Mouse (Mus musculus) kidney, postnatal 0 days (tissue): ENCODE measurements around the gene Elmo1. TPM values are rescaled to one million over a fixed set of nuclear protein-coding genes. Genes with fewer than 3 reads are reported as not detected.
A peak's percentile ranks its signal among the peaks of the same experiment; 100 is the strongest.

Source experiments
- ATAC-seq: fragments of 200-750 bp; cut with Nextera tagmentation; replicated peaks from 2 replicates; pipeline ENCODE4 v1.8.0; 2017; ENCODE audit warnings: low read depth, moderate number of reproducible peaks, moderate TSS enrichment, moderate library complexity; ENCODE audit not compliant: low FRiP score
- DNase-seq: peaks from one replicate; pipeline ENCODE4 v3.0.0-alpha.2; 2016; ENCODE audit warnings: low spot score
- H3K27ac ChIP-seq: fragments of 300-500 bp; sonication (generic); 2 replicates; pipeline ENCODE4 v1.5.1; 2014; ENCODE audit warnings: mild to moderate bottlenecking
- H3K27me3 ChIP-seq: fragments of 300-500 bp; sonication (generic); 2 replicates; pipeline ENCODE4 v1.6.1; 2014; ENCODE audit warnings: low read length, mixed read lengths; ENCODE audit not compliant: insufficient read depth
- H3K36me3 ChIP-seq: fragments of 300-500 bp; sonication (generic); 2 replicates; pipeline ENCODE4 v1.6.1; 2014; ENCODE audit warnings: low read length, mixed read lengths; ENCODE audit not compliant: insufficient read depth
- H3K4me1 ChIP-seq: fragments of 300-500 bp; sonication (generic); replicated peaks from 2 replicates; pipeline ENCODE4 v1.6.1; 2014; ENCODE audit warnings: antibody characterized with exemption, low read length, mixed read lengths; ENCODE audit not compliant: insufficient read depth
- H3K4me2 ChIP-seq: fragments of 300-500 bp; sonication (generic); 2 replicates; pipeline ENCODE4 v1.6.1; 2014; ENCODE audit warnings: mild to moderate bottlenecking, low read length, moderate library complexity, mixed read lengths
- H3K4me3 ChIP-seq: fragments of 300-500 bp; sonication (generic); replicated peaks from 2 replicates; pipeline ENCODE4 v1.5.1; 2014; ENCODE audit warnings: low read depth, low read length
- H3K9ac ChIP-seq: fragments of 300-500 bp; sonication (generic); 2 replicates; pipeline ENCODE4 v1.6.1; 2014; ENCODE audit warnings: low read depth, low read length
- H3K9me3 ChIP-seq: fragments of 300-500 bp; sonication (generic); replicated peaks from 2 replicates; pipeline ENCODE4 v1.6.1; 2016; ENCODE audit warnings: low read length, inconsistent platforms, mixed read lengths
- CTCF ChIP-seq: IDR thresholded peaks from 2 replicates; pipeline ENCODE4 v1.5.1; 2016; ENCODE audit warnings: antibody characterized with exemption, low read depth, mild to moderate bottlenecking, moderate library complexity
- WGBS: fragments of 180-500 bp; shearing (Covaris S2); extraction: QIAGEN DNeasy Blood & Tissue Kit; methylation state at CpG from one replicate; pipeline ENCODE4 v1.1.7; 2014; 5-methylcytosine and 5-hydroxymethylcytosine counted together
- polyA plus RNA-seq: library from polyadenylated mRNA; unstranded; fragments of >200 nt; fragmentation: Nextera tagmentation; extraction: Ambion mirVana; gene quantifications from 2 replicates; pipeline ENCODE4 v1.2.1, GENCODE M21; 2015

The Elmo1 gene
- polyA plus RNA-seq, 1 experiment from 2014 or later = 5.1 TPM

DNA sequence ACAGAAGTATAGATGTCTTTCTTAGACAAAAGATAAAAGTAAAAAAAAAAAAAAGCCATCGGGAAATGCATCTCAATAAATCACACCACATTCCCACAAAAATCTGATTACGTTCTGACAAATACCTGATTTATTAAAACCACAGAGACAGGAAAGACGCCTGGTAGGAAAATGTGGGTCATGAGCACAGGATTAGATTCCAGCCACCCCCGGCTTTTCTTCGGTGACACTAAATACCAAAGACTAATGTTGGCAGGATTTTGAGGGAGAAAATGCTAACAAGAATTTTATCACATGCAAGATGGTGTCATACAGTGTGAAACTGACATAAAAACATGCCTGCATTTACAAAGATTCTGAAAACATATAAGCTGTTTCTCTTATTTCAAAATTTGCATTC, 27.1 kb upstream of the Elmo1 start:
- WGBS = 48% methylated on average over 5 of the region's 5 CpGs
- H3K4me3 ChIP-seq = no peak overlapping the region
- no peak overlapping the region for H3K4me2 ChIP-seq
- H3K27ac ChIP-seq = no peak overlapping the region
- no peaks in the 10 kb centered on the region for H3K36me3 ChIP-seq
- no peaks in the 10 kb centered on the region for H3K9me3 ChIP-seq
- H3K4me1 ChIP-seq = no peaks in the 10 kb centered on the region
- TF ChIP-seq CTCF = no peak
- no peaks in the 10 kb centered on the region for H3K27me3 ChIP-seq
- no peak overlapping the region for H3K9ac ChIP-seq
- ATAC-seq (no peak), DNase-seq (peak; percentile 15)

DNA sequence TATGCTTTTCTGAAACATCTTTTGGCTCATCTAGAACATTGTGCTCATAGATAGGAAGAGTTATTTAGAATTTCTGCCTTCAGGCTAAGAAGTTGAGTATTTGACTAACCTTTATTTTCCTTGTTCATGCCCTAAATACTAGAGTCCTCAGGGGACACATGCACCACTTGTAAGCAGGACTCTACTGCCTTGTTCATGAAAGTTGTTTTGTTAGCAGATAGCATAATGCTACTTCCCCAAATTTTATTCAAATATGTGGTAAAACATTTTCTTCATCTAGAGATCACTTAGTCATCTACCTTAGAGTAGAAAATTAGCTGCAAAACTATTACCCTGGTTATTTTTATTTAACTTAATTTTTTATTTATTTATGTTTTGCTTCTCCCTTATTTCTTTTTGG, 18.4 kb upstream of the Elmo1 start:
- H3K4me3 ChIP-seq = no peak overlapping the region
- H3K36me3 ChIP-seq = no peaks in the 10 kb centered on the region
- H3K27ac ChIP-seq = no peak overlapping the region
- no peak for DNase-seq
- H3K9me3 ChIP-seq = no peaks in the 10 kb centered on the region
- no peak for ATAC-seq
- H3K4me1 ChIP-seq = no peaks in the 10 kb centered on the region
- H3K27me3 ChIP-seq = no peaks in the 10 kb centered on the region
- no peak overlapping the region for H3K4me2 ChIP-seq
- no peak for TF ChIP-seq CTCF
- no peak overlapping the region for H3K9ac ChIP-seq

DNA sequence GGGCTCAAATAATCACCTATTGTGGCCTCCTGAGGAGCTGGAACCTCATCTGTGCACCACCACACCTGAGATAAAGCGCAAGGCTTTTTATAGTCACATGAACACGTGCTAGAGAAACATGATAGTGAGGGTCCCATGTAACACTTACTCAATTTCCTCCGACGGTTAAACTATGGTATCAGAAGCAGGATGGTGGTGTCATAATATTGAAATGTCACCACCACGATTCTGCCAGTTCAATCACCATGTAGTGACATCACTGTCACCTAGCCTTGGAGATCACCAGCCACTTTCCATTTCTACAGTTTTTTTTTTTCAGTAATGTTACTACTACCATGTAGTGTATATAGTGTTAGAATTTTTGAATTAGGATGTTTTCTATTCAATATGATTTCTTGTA, 17.4 kb upstream of the Elmo1 start:
- Histone ChIP-seq H3K4me3 (no peak overlapping the region), H3K27me3 (no peaks in the 10 kb centered on the region), H3K27ac (no peak overlapping the region), H3K4me1 (no peaks in the 10 kb centered on the region), H3K9me3 (no peaks in the 10 kb centered on the region), H3K9ac (no peak overlapping the region), H3K4me2 (no peak overlapping the region), H3K36me3 (no peaks in the 10 kb centered on the region)
- no peak for TF ChIP-seq CTCF
- DNase-seq (no peak), ATAC-seq (no peak)
- 83% methylated on average over 5 of the region's 5 CpGs for WGBS

DNA sequence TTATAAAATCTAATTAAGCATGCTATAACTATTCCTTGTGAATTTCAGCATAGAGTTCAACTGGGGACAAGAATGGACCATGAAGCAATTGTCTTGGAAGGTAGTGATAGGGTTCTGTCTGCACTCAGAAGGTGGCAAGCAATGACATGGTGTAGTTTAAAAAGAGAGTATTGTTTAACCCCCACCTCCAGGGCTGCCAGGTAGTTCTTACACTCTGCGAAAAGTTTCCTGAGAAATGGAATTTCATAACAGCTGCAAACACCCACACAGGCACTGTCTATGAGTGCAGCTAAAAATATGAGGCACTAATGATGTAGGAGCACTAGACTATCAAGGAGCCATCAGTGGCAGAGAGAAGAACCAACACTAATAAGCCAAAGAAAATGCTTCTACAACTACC, 13.9 kb upstream of the Elmo1 start:
- DNase-seq (no peak), ATAC-seq (no peak)
- no peak for TF ChIP-seq CTCF
- Histone ChIP-seq H3K4me3 (no peak overlapping the region), H3K4me2 (no peak overlapping the region), H3K36me3 (no peaks in the 10 kb centered on the region), H3K27me3 (no peaks in the 10 kb centered on the region), H3K9ac (no peak overlapping the region), H3K27ac (no peak overlapping the region), H3K9me3 (no peaks in the 10 kb centered on the region), H3K4me1 (no peaks in the 10 kb centered on the region)
- 98% methylated on average over 1 of the region's 1 CpGs for WGBS

DNA sequence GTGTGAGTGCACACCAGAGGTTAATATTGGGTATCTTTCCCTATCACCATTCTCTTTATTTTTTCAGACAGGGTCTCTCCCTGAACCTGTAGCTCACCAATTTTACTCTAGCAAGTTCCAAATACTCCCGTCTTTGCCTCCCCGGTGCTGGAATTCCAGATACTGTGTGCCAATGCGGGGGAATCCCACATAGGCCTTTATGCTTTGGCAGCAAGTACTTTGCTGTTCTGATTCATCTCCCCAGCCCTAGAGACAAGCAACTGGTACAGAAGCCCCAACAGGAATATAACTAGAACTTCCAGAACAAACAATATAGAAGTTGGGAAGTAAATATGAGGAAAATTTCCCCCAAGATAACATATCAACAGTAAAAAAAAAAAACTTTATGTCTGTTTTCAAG, 13.2 kb upstream of the Elmo1 start:
- H3K4me3 ChIP-seq = no peak overlapping the region
- no peaks in the 10 kb centered on the region for H3K9me3 ChIP-seq
- H3K4me1 ChIP-seq = no peaks in the 10 kb centered on the region
- no peak for ATAC-seq
- no peaks in the 10 kb centered on the region for H3K36me3 ChIP-seq
- WGBS = 89% methylated on average over 3 of the region's 3 CpGs
- no peak for DNase-seq
- TF ChIP-seq CTCF = no peak
- H3K4me2 ChIP-seq = no peak overlapping the region
- H3K27me3 ChIP-seq = no peaks in the 10 kb centered on the region
- no peak overlapping the region for H3K9ac ChIP-seq
- H3K27ac ChIP-seq = no peak overlapping the region

DNA sequence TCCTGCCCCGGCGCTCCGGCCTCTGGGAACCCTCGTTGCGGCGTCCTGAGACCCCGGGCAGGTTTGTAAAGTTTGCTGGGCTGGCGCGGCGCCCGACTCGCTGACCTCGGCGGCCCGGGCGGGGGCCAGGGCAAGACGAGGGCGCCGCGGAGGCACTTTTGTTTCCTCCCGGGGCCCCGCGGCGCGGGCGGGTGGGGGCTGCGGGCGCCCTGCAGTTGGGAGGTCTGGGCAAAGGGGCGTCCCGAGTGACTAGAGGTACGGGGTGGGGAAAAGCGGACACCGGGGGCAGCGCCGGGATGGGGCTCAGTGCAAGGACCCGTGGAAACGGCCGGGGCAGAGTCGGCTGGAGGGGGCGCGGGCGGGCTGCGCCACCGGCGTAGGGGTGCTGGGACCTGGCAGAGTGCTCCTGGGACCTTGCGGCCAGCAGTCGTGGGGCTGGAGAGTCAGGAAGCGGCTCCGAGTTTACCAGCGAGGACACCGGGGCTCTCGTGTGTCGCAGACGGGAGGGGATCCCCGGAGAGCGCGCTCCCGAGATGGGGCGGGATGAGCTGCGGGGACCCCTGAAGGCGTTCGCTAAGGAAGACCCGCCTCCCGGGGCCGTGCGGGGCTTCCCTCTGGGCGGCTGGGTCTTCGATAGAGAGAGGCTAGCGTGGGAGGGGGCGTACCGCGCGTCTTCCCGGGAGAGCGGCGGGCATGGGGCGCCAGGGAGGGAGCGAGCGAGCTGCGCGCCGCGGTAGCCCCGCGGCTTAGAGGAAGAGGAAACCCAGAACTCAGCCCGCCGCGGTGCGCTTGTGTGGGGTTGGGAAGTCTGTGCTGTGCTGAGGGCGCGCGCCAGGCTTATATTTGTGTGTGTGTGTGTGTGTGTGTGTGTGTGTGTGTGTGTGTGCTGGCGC, 561 bp downstream of the Elmo1 start:
- Histone ChIP-seq H3K4me3 (peak overlapping the region; percentile 74), H3K4me2 (peak overlapping the region; percentile 99), H3K9ac (peak overlapping the region; percentile 75), H3K27me3 (no peaks in the 10 kb centered on the region), H3K36me3 (no peaks in the 10 kb centered on the region), H3K9me3 (no peaks in the 10 kb centered on the region), H3K4me1 (no peaks in the 10 kb centered on the region), H3K27ac (peak overlapping the region; percentile 65)
- peak; percentile 50 for DNase-seq
- under 1% methylated on average over 89 of the region's 93 CpGs for WGBS
- ATAC-seq = peak; percentile 65
- TF ChIP-seq CTCF = no peak; the same call in 1 of the 2 replicates

DNA sequence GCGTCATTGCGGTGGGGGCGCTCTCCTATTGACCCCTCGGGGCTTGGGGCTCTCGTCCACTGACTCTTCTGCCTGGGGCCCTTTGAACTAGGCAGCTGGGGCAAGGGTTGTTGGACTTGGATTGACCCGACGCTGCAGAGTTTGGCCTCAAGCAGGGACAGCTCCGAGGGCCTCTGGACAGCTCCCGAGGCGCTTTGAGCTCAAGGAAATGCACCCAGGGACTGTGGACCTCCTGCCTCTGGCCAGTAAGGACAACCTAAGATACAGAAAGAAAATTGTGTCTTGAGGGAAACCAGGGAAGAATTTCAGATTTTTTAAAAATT, 1.2 kb downstream of the Elmo1 start:
- Histone ChIP-seq H3K27me3 (no peaks in the 10 kb centered on the region), H3K9me3 (no peaks in the 10 kb centered on the region), H3K4me3 (peak overlapping the region; percentile 74), H3K4me2 (peak overlapping the region; percentile 99), H3K4me1 (no peaks in the 10 kb centered on the region), H3K36me3 (no peaks in the 10 kb centered on the region), H3K9ac (peak overlapping the region; percentile 75), H3K27ac (no peak overlapping the region)
- WGBS = 3% methylated on average over 10 of the region's 10 CpGs
- peak; percentile 44 for DNase-seq
- no peak for TF ChIP-seq CTCF
- no peak for ATAC-seq
